Mouse (Mus musculus) neural tube, embryonic 10.5 days (tissue): ENCODE results near the gene Ccr10.
"Not testable (repeated sequence)": the region's sequence is repeated elsewhere in the genome, so short reads cannot be mapped to it uniquely, and the experiment has no call there.

Experiments
- DNase-seq: peaks from one replicate; pipeline ENCODE4 v3.0.0-alpha.2; 2017; ENCODE audit warnings: low spot score; ENCODE audit errors: extremely low spot score

The Ccr10 gene

GRCm38 (mm10) chr11:101125008-101125407 is 50.2 kb downstream of the Ccr10 start:
- not testable (repeated sequence) for DNase-seq

DNA sequence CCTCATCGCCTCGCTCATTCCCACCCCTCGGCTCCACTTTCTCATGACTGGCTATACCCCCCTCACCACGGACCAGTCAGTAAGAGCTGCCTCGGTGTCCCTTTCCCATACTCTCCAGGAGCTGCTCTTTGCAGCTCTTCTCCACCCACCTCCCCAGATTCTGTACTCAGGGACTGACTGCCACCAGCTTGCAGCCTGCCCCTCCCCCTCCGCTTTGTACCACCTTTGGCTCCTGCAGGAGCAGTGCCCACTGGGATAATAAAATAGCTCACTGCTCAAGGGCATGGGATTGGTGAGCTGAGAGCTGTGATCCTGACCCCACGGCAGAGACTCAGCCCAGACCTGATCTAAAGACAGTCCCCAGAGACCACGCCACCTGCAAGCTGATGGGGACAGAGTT is 50.7 kb downstream of the Ccr10 start:
- not testable (repeated sequence) for DNase-seq
